Mouse (Mus musculus): Measurements from ENCODE around the gene Amotl1. TPM values are rescaled to one million over a fixed set of nuclear protein-coding genes. Genes with fewer than 3 reads are reported as not detected.

Gene Amotl1
- total RNA-seq, 4 experiments from 2014 or later = 324 to 412 (median 352) TPM

GRCm38 (mm10) chr9:14559430-14559829 lies 85.4 kb downstream of the Amotl1 start:
- peak in 1 of 2 experiments; percentile 27 for DNase-seq (ENCODE audit: low spot score in 2 of 2)

DNA sequence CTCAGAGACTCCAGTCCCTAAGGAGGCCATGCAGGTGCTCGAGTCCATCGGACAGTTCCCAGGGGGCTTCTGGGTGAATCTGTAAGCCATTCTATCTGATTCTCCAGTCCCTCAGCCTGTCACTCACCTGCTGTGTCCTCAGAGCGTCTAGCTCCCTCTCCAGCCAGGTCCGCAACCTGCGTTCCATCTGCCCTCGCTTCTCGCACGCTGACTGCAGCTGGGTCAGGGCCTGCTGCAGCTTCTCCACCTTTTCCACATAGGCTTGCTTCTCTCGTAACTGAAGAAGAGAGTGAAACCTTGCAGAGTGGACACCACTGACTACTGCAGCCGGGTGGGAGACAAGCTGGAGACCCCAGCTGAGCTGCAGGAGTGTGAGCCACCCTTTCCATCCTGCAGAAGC lies 86.5 kb downstream of the Amotl1 start:
- no peak for DNase-seq (ENCODE audit: low spot score in 2 of 2)

GRCm38 (mm10) chr9:14548366-14548761 lies 96.5 kb downstream of the Amotl1 start:
- no peak for DNase-seq (ENCODE audit: low spot score in 2 of 2)

- DNase-seq (ENCODE audit: low spot score in 2 of 2) = peak; percentile 52 to 70
Observed at GRCm38 (mm10) chr9:14547584-14548365, 97.1 kb downstream of the Amotl1 start.

- no peak for DNase-seq (ENCODE audit: low spot score in 2 of 2)
Observed at GRCm38 (mm10) chr9:14544034-14544757, 100.7 kb downstream of the Amotl1 start.

- no peak for DNase-seq (ENCODE audit: low spot score in 2 of 2)
Observed at GRCm38 (mm10) chr9:14534833-14535456, 109.9 kb downstream of the Amotl1 start.

DNA sequence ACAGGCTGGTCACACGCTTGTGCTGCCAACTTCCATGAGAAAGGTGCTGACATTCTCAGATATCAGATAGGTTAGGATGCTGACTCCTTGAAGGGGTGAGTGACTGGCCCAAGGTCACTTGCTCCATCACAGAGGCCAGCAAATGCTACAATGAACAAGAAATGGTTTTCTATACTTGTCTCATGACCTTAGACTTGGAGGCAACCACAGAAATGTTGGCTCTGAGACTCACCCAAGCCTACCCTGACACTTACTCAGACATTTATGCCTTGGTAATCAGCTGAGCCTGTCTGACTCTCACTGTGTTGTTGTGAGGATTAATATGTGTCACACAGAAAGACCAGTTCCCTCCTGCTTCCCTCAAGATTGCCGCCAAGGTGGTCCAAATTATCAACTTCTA lies 111.2 kb downstream of the Amotl1 start:
- no peak for DNase-seq (ENCODE audit: low spot score in 2 of 2)

DNA sequence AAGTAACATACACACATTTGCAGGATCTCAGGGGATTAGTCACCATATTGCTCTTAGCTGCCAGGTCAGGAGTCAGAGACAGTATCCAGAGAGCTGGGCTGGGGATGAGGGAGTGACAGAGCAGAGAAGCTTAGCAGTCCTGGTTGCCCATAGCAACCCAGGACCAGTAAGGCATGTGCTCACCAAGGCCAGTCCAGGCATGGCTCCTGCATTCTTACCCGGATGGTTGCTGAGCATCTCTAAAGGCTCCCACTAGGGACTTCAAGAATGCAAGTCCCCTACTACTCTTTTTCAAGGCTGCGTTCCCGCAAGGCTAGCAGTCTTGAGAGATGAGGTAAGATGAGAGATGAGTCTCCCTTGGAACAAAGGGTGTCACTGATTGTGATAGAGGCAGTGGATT lies 112.6 kb downstream of the Amotl1 start:
- no peak for DNase-seq (ENCODE audit: low spot score in 2 of 2)

- no peak for DNase-seq (ENCODE audit: low spot score in 2 of 2)
Observed at GRCm38 (mm10) chr9:14530004-14530403, 114.9 kb downstream of the Amotl1 start.

GRCm38 (mm10) chr9:14523408-14524043 lies 121.3 kb downstream of the Amotl1 start:
- peak; percentile 64 to 74 for DNase-seq (ENCODE audit: low spot score in 2 of 2)

- DNase-seq (ENCODE audit: low spot score in 2 of 2) = no peak
Observed at GRCm38 (mm10) chr9:14521695-14522094, 123.2 kb downstream of the Amotl1 start.

DNA sequence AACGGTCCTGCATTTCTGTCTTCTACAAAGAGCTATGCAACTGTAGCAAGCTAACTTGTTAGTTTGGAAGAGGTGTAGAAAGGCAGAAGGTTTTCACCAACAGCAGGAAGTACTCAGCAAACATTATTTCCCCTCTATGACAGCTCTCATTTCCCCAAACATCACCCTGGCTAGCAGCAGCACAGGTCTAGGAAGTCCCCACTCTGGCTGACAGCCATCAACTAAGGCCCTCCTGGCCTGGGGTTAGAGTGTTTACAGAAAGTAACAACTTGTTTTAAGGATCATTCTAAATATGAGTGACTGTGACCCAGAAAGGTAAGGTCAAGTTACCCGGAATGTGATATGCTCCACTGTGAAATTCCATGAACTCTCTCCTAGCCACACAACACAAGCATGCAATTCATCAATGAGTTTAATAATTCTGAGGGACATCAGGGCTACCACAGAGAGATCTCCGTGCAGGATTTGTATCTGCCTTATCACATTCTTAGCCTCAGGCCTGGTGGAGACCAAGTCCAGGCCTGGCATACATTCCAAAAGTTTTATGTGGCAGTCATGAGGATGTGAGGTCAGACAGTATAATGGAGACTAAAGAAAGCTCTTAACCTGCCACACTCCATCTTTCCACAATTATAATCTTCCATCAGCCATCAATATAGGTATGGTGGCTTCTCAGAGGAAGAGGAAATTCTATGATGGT lies 123.7 kb downstream of the Amotl1 start:
- no peak for DNase-seq (ENCODE audit: low spot score in 2 of 2)

DNA sequence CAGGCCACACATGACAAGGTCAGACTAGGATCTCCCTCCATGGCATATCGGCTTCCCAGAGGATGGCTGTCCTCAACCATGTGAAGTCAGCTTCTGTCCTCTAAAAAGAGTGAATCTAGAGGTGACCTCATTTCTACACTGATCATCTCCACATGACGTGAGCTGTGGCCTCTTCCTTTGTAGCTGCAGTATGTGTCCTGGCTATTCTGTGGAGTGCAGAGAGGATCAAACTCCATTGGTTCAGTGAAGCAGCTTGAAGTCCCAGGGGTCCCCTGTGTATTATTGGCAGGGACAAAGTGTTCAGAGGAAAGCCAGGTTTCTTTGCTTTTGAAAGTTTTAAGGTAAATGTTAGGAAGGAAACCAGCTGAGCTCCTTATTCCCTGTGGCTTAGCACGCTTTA lies 126.8 kb downstream of the Amotl1 start:
- DNase-seq (ENCODE audit: low spot score in 2 of 2) = no peak

- no peak for DNase-seq (ENCODE audit: low spot score in 2 of 2)
Observed at GRCm38 (mm10) chr9:14517296-14517695, 127.6 kb downstream of the Amotl1 start.

GRCm38 (mm10) chr9:14512633-14513445 lies 132.0 kb downstream of the Amotl1 start:
- DNase-seq (ENCODE audit: low spot score in 2 of 2) = no peak

GRCm38 (mm10) chr9:14500916-14501424 lies 143.9 kb downstream of the Amotl1 start:
- no peak for DNase-seq (ENCODE audit: low spot score in 2 of 2)

DNA sequence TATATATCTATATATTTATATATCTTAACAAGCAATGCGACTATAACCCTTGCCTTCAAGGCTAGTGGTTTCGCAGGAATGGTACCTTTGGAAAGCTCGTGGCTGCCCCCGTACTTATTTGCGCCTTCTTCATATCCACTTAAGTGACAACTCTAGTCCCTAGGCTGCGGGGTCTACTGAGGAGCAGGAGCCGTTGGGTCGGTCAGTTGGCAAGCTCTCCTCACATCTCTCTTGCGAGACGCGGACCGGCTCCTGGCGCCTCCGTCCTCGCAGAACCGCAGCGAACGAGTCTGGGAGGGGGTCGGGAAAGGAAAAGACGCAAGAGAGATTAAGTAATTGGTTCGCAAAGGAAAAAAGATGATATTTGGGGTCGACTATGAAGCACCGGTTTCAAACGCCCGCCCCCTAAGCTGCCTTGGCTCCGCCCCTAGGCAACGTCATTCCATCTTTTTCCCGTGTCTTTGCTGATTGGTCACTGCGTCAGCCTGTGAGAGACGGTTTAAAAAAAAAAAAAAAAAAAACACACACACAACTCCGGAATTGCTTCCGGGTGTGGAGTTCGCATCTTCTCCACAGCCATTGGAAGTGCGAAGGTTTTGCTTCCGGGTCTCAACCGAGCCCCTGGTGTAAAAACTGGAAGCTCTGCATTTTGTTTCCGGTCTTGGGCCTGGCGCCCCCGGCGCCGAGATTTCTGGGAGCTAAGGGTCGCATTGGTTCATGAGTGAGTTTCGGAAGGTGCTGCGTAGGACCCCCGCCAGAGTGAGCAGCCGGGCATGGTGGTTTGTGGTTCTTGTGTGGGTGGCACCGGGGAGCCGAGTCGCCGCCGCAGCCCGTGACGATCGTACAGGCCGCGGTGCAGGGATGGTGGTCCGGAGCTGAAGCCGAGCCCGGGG lies 144.6 kb downstream of the Amotl1 start, which contains the start of the genes Kdm4d and Cwc15:
Gene Kdm4d (minus strand): TSS at position 460 of the 893 bp plus-strand sequence.
Gene Cwc15 (plus strand): TSS at position 595 of the 893 bp plus-strand sequence.
- peak; percentile 84 to 91 for DNase-seq (ENCODE audit: low spot score in 2 of 2)

- no peak for DNase-seq (ENCODE audit: low spot score in 2 of 2)
Observed at GRCm38 (mm10) chr9:14498896-14499705, 145.8 kb downstream of the Amotl1 start.
